Mouse (Mus musculus): ENCODE results near the gene Ces3b. TPM values are rescaled to one million over a fixed set of nuclear protein-coding genes. Genes with fewer than 3 reads are reported as not detected.

Ces3b gene
- total RNA-seq, 2 experiments from 2014 or later = not detected

GRCm38 (mm10) chr8:105142395-105142794 lies 58.8 kb downstream of the Ces3b start:
- DNase-seq = no peak
- intact Hi-C loops (cut with DNase I) = no loop called here

Other genes with a start within 250 kb of the Ces3b start
- gene Ces2c, start 236.7 kb upstream of the Ces3b start, total RNA-seq (2021) = not detected
- not detected for gene Ces2e, start 157.5 kb upstream of the Ces3b start, total RNA-seq (2021)
- gene Ces2f, start 136.4 kb upstream of the Ces3b start, total RNA-seq (2021) = not detected
- gene Ces2g, start 122.0 kb upstream of the Ces3b start, total RNA-seq (2021) = under 1 TPM; 0.22 to 0.40 TPM
- gene Ces2h, start 82.9 kb upstream of the Ces3b start, total RNA-seq (2021) = not detected
- not detected for gene Ces3a, start 35.2 kb upstream of the Ces3b start, total RNA-seq (2021)
- not detected for gene Ces4a, start 48.0 kb downstream of the Ces3b start, total RNA-seq (2021)
- gene Cbfb, start 86.9 kb downstream of the Ces3b start, total RNA-seq (2021) = 10 to 100 TPM; 39.0 to 47.0 TPM
- gene D230025D16Rik, start 141.4 kb downstream of the Ces3b start, total RNA-seq (2021) = 10 to 100 TPM; 30.9 to 33.0 TPM
- gene B3gnt9, start 171.4 kb downstream of the Ces3b start, total RNA-seq (2021) = 1 to 10 TPM; 4.2 to 4.7 TPM
- gene Tradd, start 180.9 kb downstream of the Ces3b start, total RNA-seq (2021) = 10 to 100 TPM in 1 of 2 experiments, 1 to 10 TPM in 1; 9.2 to 11.1 TPM
- gene Fbxl8, start 180.9 kb downstream of the Ces3b start, total RNA-seq (2021) = under 1 TPM; 0.60 to 0.84 TPM
- under 1 TPM; 0.28 to 0.50 TPM for gene Hsf4, start 186.0 kb downstream of the Ces3b start, total RNA-seq (2021)
- gene Nol3, start 192.4 kb downstream of the Ces3b start, total RNA-seq (2021) = 1 to 10 TPM; 1.1 to 1.5 TPM
- gene 4931428F04Rik, start 206.1 kb downstream of the Ces3b start, total RNA-seq (2021) = 100 to 1,000 TPM; 183 TPM
- gene Exoc3l, start 212.3 kb downstream of the Ces3b start, total RNA-seq (2021) = 1 to 10 TPM; 6.0 to 7.2 TPM
- gene E2f4, start 213.9 kb downstream of the Ces3b start, total RNA-seq (2021) = 10 to 100 TPM; 33.7 to 33.8 TPM
- 1 to 10 TPM in 1 of 2 experiments, under 1 TPM in 1; 0.85 to 1.1 TPM for gene Elmo3, start 221.8 kb downstream of the Ces3b start, total RNA-seq (2021)
- 1 to 10 TPM; 4.0 to 5.0 TPM for gene Lrrc29, start 242.5 kb downstream of the Ces3b start, total RNA-seq (2021)
- gene Tmem208, start 242.6 kb downstream of the Ces3b start, total RNA-seq (2021) = 10 to 100 TPM; 53.7 to 58.3 TPM

All from left cerebral cortex, postnatal 4 days (tissue).